Mouse (Mus musculus) limb, embryonic 10.5 days (tissue): ENCODE measurements around the gene Synpo2l. TPM values are rescaled to one million over a fixed set of nuclear protein-coding genes. Genes with fewer than 3 reads are reported as not detected.

ENCODE experiments used
- microRNA-seq: library from miRNA; unstranded; fragments of <30 nt; microRNA quantifications from one replicate; pipeline ENCODE4, GENCODE M21; 2017
- polyA plus RNA-seq: library from polyadenylated mRNA; unstranded; fragments of >200 nt; fragmentation: Nextera tagmentation; extraction: Ambion mirVana; gene quantifications from 2 replicates; pipeline ENCODE4 v1.2.1, GENCODE M21; 2016

The Synpo2l gene
- polyA plus RNA-seq, 1 experiment from 2014 or later: 1.9 TPM

Small RNA genes lying within 50 kb of the gene (microRNA-seq; reads per million reads assigned to microRNA genes)
- gene Mir6946: not detected

Other genes starting within 250 kb of the Synpo2l start
- 0.29 and 0.90 TPM in 2 replicates for gene Cfap70, start 216.1 kb downstream of the Synpo2l start, polyA plus RNA-seq
- 21.2 and 23.3 TPM in 2 replicates for gene Anxa7, start 188.2 kb downstream of the Synpo2l start, polyA plus RNA-seq
- 0.83 and 1.3 TPM in 2 replicates for gene Mss51, start 171.5 kb downstream of the Synpo2l start, polyA plus RNA-seq
- gene Ppp3cb, start 121.8 kb downstream of the Synpo2l start, polyA plus RNA-seq: 35.7 and 43.2 TPM in 2 replicates
- gene Usp54, start 27.3 kb downstream of the Synpo2l start, polyA plus RNA-seq: 13.5 and 16.6 TPM in 2 replicates
- gene Myoz1, start 11.8 kb downstream of the Synpo2l start, polyA plus RNA-seq: 0.86 TPM in 1 of 2 replicates, not detected in the other
- 113 and 122 TPM in 2 replicates for gene Sec24c, start 6.0 kb upstream of the Synpo2l start, polyA plus RNA-seq
- gene Fut11, start 26.6 kb upstream of the Synpo2l start, polyA plus RNA-seq: 18.2 and 20.4 TPM in 2 replicates
- 238 and 280 TPM in 2 replicates for gene Chchd1, start 34.7 kb upstream of the Synpo2l start, polyA plus RNA-seq
- 32.5 and 39.3 TPM in 2 replicates for gene Zswim8, start 39.2 kb upstream of the Synpo2l start, polyA plus RNA-seq
- 27.9 and 29.2 TPM in 2 replicates for gene Ndst2, start 66.2 kb upstream of the Synpo2l start, polyA plus RNA-seq
- 43.3 and 57.6 TPM in 2 replicates for gene Camk2g, start 125.7 kb upstream of the Synpo2l start, polyA plus RNA-seq
- 0.54 and 0.55 TPM in 2 replicates for gene Plau, start 168.3 kb upstream of the Synpo2l start, polyA plus RNA-seq